Mouse (Mus musculus) C2C12 (cell line): ENCODE measurements around the gene Fbxo21. TPM values are rescaled to one million over a fixed set of nuclear protein-coding genes. Genes with fewer than 3 reads are reported as not detected.

Experiments used
- H3K27me3 ChIP-seq: one replicate; pipeline ENCODE4 v1.6.1; 2011; ENCODE audit not compliant: control insufficient read depth, insufficient read depth, insufficient read length
- H3K36me3 ChIP-seq: one replicate; pipeline ENCODE4 v1.6.1; 2011; ENCODE audit not compliant: control insufficient read depth, insufficient read depth
- H3K4me3 ChIP-seq: one replicate; pipeline ENCODE4 v1.5.1; 2011; ENCODE audit warnings: mild to moderate bottlenecking, control low read depth; ENCODE audit not compliant: poor library complexity, insufficient read depth, severe bottlenecking
- H3K79me2 ChIP-seq: one replicate; pipeline ENCODE4 v1.6.1; 2011; ENCODE audit not compliant: control insufficient read depth, insufficient read depth
- H3K79me3 ChIP-seq: one replicate; pipeline ENCODE4 v1.6.1; 2011; ENCODE audit warnings: low read depth, control low read depth
- H3ac ChIP-seq: one replicate; pipeline ENCODE3; 2011; ENCODE audit warnings: low read depth; ENCODE audit not compliant: control insufficient read depth, insufficient read length
- CEBPB ChIP-seq: IDR thresholded peaks from one replicate; pipeline ENCODE4 v1.6.1; 2011; ENCODE audit warnings: low read depth, mild to moderate bottlenecking, control low read depth, moderate library complexity
- CTCF ChIP-seq: IDR thresholded peaks from one replicate; pipeline ENCODE4 v1.5.1; 2011; ENCODE audit not compliant: control insufficient read depth, insufficient read depth, insufficient read length
- FOSL1 ChIP-seq: IDR thresholded peaks from one replicate; pipeline ENCODE4 v1.8.0; 2011; ENCODE audit warnings: mild to moderate bottlenecking, low read length; ENCODE audit not compliant: poor library complexity, insufficient read depth, severe bottlenecking
- MAX ChIP-seq: IDR thresholded peaks from one replicate; pipeline ENCODE4 v1.6.1; 2011; ENCODE audit warnings: mild to moderate bottlenecking, control low read depth
- MYOD1 ChIP-seq: IDR thresholded peaks from one replicate; pipeline ENCODE4 v1.6.1; 2011; ENCODE audit warnings: low read depth; ENCODE audit not compliant: control insufficient read depth, insufficient read length
- MYOG ChIP-seq: IDR thresholded peaks from one replicate; pipeline ENCODE4 v1.6.1; 2011; ENCODE audit not compliant: control insufficient read depth, insufficient read length; ENCODE audit errors: extremely low read depth
- USF1 ChIP-seq: IDR thresholded peaks from one replicate; pipeline ENCODE4 v1.6.1; 2011; ENCODE audit warnings: low read depth, mild to moderate bottlenecking, control low read depth, moderate library complexity
- long read RNA-seq, 2 experiments: library from polyadenylated mRNA; unstranded; transcript quantifications; one replicate each; pipeline ENCODE4 v2.0.0; 2019 to 2020
- polyA plus RNA-seq: library from polyadenylated mRNA; unstranded; fragments of >200 nt; fragmentation: generic; extraction: Trizol; gene quantifications from one replicate; pipeline ENCODE4 v1.2.1, GENCODE M21; 2012; ENCODE audit warnings: missing spikeins

The Fbxo21 gene
- polyA plus RNA-seq: 16.0 TPM
- long read RNA-seq, experiment 1, partial matches to known transcripts: 2 of 11 reads
- long read RNA-seq, experiment 1, other reads (novel, unspliced or antisense): 3 of 11 reads
- long read RNA-seq, experiment 2, transcript Fbxo21-201 (12 exons, 3,883 nt): major isoform, 136 of 209 reads
- long read RNA-seq, experiment 2, transcript Fbxo21-206 (12 exons, 3,959 nt): minor isoform, 63 of 209 reads
- long read RNA-seq, experiment 2, partial matches to known transcripts: 3 of 209 reads
- long read RNA-seq, experiment 2, other reads (novel, unspliced or antisense): 7 of 209 reads

GRCm38 (mm10) chr5:117976657-117977500, at the start of gene Fbxo21:
TSS of gene Fbxo21 (plus strand) at chr5:117976730.
- Histone ChIP-seq H3K79me2 (no peaks in the 10 kb centered on the region), H3K79me3 (no peaks in the 10 kb centered on the region), H3ac (peak within 1 kb of the TSS; percentile 98), H3K36me3 (no peaks in the 10 kb centered on the region), H3K4me3 (peak within 1 kb of the TSS; percentile 75), H3K27me3 (peaks cover 8% of the 10 kb centered on the region)
- no peak for TF ChIP-seq USF1
- peak; percentile 21 for TF ChIP-seq MAX

GRCm38 (mm10) chr5:117928553-117928952, 48.0 kb upstream of the Fbxo21 start:
- no peaks in the 10 kb centered on the region for H3K36me3 ChIP-seq
- TF ChIP-seq CEBPB (no peak), FOSL1 (no peak), USF1 (no peak), MAX (no peak), MYOG (no peak), MYOD1 (no peak), CTCF (no peak)
- no peak overlapping the region for H3ac ChIP-seq
- no peaks in the 10 kb centered on the region for H3K79me2 ChIP-seq
- no peak overlapping the region for H3K4me3 ChIP-seq
- peaks cover 26% of the 10 kb centered on the region for H3K27me3 ChIP-seq
- H3K79me3 ChIP-seq: no peaks in the 10 kb centered on the region

- Histone ChIP-seq H3K79me2 (no peaks in the 10 kb centered on the region), H3K27me3 (peaks cover 26% of the 10 kb centered on the region), H3ac (no peak overlapping the region), H3K36me3 (no peaks in the 10 kb centered on the region), H3K4me3 (no peak overlapping the region), H3K79me3 (no peaks in the 10 kb centered on the region)
- TF ChIP-seq MYOG: no peak
- no peak for TF ChIP-seq MYOD1
- no peak for TF ChIP-seq CEBPB
- TF ChIP-seq FOSL1: no peak
- TF ChIP-seq CTCF: no peak
- no peak for TF ChIP-seq USF1
Measured at GRCm38 (mm10) chr5:117932222-117932621, 44.3 kb upstream of the Fbxo21 start.

- no peaks in the 10 kb centered on the region for H3K79me2 ChIP-seq
- TF ChIP-seq CTCF (peak; percentile 59), MYOD1 (no peak)
- no peaks in the 10 kb centered on the region for H3K36me3 ChIP-seq
- no peak overlapping the region for H3K4me3 ChIP-seq
- H3K79me3 ChIP-seq: no peaks in the 10 kb centered on the region
- H3K27me3 ChIP-seq: peaks cover 26% of the 10 kb centered on the region
- no peak overlapping the region for H3ac ChIP-seq
Measured at GRCm38 (mm10) chr5:117932862-117933261, 43.7 kb upstream of the Fbxo21 start.

- TF ChIP-seq CTCF (no peak), MYOD1 (no peak), CEBPB (no peak), MYOG (no peak), MAX (no peak), USF1 (no peak), FOSL1 (no peak)
- Histone ChIP-seq H3K36me3 (no peaks in the 10 kb centered on the region), H3K4me3 (no peak overlapping the region), H3K27me3 (peaks cover 16% of the 10 kb centered on the region), H3K79me2 (no peaks in the 10 kb centered on the region), H3ac (no peak overlapping the region), H3K79me3 (no peaks in the 10 kb centered on the region)
Measured at GRCm38 (mm10) chr5:117936346-117936745, 40.2 kb upstream of the Fbxo21 start.

- Histone ChIP-seq H3K79me3 (no peaks in the 10 kb centered on the region), H3K79me2 (no peaks in the 10 kb centered on the region), H3K36me3 (no peaks in the 10 kb centered on the region), H3K4me3 (no peak overlapping the region), H3ac (no peak overlapping the region), H3K27me3 (peaks cover 16% of the 10 kb centered on the region)
- no peak for TF ChIP-seq FOSL1
- TF ChIP-seq USF1: no peak
- TF ChIP-seq CTCF: no peak
- TF ChIP-seq MAX: no peak
Measured at GRCm38 (mm10) chr5:117937186-117937585, 39.3 kb upstream of the Fbxo21 start.
